Mouse (Mus musculus): ENCODE results near the gene Aasdhppt.
A peak's percentile ranks its signal among the peaks of the same experiment; 100 is the strongest.

The Aasdhppt gene

DNA sequence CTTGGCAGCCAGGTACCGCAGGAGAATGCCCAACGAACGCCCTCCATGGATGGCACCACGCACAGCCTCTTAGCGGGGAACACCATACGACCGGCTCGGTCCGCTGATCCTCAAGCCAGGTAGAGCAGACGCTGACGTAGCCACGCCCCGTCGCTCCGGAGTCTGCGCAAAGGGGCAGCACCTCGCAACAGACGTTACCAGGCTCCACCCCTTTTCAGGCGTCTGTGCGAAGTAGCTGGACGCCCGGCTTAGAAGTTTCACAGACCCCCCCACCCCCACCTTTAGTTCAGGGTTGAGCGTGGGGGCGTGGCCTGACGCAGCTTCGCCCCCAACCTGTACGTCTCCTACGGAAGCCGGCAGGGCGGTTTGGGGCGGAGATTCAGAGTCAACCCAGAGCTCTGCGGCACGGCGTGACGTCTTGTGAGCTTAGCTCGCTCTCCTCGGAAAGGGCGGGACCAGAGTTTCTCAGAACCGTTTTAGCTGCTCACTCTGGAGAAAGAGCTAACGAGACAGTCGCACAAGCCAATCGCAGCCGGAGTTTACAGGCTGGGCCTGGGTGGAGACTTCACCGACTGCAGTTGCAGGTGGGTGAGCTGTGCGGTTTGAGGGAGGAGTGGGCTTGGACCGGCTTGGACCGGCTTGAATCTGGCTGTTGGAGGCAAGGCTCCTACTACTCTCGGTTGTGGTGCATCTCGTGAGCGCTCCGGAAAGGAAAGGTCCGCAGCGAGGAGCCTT is at the start of gene Aasdhppt, which contains the start of gene Kbtbd3:
Gene Aasdhppt, minus strand, starts transcription at position 121 of the 735 bp plus-strand sequence.
Gene Kbtbd3, plus strand, starts transcription at position 483 of the 735 bp plus-strand sequence.
- peak; percentile 100 for DNase-seq (ENCODE audit: low read depth, low spot score)

GRCm38 (mm10) chr9:4353163-4353562 is 43.9 kb upstream of the Aasdhppt start:
- no peak for DNase-seq (ENCODE audit: low read depth, low spot score)

DNA sequence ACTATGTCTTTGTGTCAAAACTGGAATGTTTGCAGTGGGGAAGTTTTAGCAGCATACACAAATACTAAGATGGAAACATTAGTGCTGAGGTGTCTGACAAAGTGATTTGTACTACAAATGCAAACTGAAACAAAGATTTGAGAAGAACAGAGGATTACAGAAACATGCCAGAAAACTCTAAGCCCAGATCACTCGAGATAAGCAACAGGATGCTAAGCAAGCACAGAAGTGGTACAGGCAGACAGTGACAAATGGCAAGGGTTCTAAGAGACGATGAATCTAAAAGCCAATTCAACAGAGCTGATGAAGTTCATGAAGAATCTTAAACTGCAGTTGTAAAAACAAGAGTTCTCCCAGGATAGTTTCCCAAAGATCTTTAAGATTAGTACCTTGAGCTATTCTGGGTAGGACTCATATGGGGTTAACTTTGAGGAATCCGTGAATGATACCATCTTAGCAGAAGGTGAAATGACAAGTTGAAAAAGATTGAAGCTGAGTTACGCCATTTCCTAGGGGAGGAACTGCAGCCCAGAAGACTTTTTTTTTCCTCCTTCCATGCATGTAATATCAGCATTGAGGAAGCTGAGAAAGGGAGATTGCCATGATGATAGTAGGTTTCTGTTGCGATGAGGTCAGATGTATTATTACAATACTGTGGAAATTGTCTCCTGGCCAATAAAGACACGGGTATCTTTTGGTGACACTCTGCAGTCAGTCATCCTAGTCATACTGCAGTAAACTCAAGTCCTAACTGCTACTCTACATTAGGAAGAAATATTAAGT is 9.9 kb upstream of the Aasdhppt start:
- no peak for DNase-seq (ENCODE audit: low read depth, low spot score)

DNA sequence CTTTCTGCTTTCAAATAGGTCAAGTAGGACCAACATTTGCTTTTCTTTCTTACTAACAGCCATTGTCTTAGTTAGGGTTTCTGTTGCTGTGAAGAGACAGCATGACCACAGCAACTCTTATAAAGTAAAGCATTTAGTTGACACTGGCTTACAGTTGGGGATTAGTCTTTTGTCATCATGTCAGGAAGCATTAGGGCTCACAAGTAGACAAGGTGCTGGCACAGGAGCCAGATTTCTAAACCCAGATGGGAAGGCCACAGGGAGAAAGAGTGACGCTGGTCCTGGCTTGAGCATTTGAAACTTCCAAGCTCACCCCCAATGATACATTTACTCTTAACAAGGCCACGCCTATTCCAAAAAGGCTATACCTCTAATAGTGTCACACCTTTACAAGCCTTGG is 6.5 kb upstream of the Aasdhppt start:
- DNase-seq (ENCODE audit: low read depth, low spot score) = peak; percentile 22

- no peak for DNase-seq (ENCODE audit: low read depth, low spot score)
Observed at GRCm38 (mm10) chr9:4313946-4314345, 4.7 kb upstream of the Aasdhppt start.

- no peak for DNase-seq (ENCODE audit: low read depth, low spot score)
Observed at GRCm38 (mm10) chr9:4311162-4311561, 1.9 kb upstream of the Aasdhppt start.

- DNase-seq (ENCODE audit: low read depth, low spot score) = no peak
Observed at GRCm38 (mm10) chr9:4310706-4311105, 1.4 kb upstream of the Aasdhppt start.

DNA sequence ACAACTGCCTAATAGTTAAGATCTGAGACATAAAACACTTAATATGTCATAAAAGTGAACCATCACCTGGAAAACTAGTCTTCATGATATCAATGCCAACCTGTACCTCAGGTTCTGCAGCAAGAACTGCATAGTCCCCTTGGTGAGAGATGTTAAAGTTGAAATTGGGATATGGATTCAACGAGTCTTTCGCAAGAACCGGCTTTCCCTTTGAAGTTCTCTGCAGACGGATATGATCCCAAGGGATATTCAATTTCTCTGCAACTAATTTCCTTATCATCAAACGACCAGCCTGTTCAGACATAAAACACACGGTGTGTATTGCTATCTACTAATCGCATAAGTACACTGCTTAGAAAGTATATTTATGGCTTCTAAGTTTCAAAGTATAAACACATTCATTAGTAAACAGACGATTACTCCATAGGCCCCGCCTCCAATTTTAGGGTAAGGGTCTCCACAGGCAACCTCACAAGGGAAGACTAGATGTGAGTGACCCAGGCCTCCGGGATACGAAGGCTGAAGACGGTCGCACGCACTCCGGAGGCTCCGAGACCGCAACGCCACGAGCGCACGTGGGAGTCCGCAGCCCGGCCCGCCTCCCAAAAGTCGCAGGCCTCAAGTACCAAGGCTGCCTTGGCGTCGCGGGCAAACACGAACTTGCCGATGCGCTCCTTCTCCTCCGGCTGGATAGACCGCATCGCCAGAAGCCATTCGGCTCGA is 482 bp downstream of the Aasdhppt start:
- DNase-seq (ENCODE audit: low read depth, low spot score) = no peak

DNA sequence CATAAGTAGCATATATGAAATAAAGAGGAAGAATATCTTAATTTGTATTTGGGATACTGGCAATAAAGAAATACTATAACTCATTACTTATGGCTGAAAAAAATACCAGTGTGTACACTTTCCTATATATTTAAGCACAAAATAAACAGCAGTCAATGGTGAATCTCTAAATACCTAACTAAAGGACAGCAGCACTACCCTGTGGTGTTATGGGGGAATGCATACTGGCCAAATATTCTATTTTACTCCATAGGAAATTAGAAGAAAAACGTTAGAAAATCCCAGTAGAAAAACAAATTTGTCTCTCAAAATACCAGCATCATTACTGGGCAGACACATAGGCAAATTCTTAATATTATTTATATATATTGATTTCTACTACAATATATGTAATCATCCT is 4.4 kb downstream of the Aasdhppt start:
- DNase-seq (ENCODE audit: low read depth, low spot score) = no peak

GRCm38 (mm10) chr9:4300466-4300865 is 8.8 kb downstream of the Aasdhppt start:
- no peak for DNase-seq (ENCODE audit: low read depth, low spot score)

DNA sequence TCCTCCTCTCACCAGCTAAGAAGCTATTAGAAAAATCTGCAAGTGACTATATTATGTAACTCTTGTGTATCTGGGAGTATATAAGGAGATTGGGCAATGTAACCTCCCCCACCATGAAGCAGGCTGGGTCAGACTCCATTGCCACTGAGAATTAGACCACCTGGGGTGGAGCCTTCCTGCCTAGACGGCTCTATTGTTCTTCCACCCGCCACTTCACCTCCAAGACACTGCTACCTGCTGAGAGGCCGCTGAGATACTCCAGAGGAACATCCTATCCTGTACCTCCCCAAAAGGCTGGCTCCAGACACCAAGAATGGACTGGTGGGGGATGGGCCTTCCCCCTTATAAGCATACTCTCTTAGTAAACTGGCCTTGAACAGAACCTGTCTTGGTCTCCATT is 25.4 kb downstream of the Aasdhppt start:
- no peak for DNase-seq (ENCODE audit: low read depth, low spot score)

- DNase-seq (ENCODE audit: low read depth, low spot score) = no peak
Observed at GRCm38 (mm10) chr9:4266881-4267280, 42.4 kb downstream of the Aasdhppt start.

DNA sequence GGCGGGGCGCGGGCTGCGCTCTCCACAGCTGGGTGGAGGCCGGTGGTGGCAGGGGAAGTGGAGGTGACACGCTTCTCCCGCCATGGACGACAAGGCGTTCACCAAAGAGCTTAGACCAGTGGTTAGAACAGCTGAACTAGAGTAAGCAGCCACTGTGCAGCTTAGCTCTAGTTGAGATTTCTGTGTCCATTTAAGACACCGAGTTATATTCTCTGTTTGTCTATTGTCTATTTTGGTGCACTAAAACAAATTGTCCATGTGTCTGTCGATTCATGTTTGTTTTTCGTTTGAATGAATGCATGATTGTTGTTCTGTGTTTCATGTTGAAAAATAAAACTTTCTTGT is 48.6 kb downstream of the Aasdhppt start:
- no peak for DNase-seq (ENCODE audit: low read depth, low spot score)

DNA sequence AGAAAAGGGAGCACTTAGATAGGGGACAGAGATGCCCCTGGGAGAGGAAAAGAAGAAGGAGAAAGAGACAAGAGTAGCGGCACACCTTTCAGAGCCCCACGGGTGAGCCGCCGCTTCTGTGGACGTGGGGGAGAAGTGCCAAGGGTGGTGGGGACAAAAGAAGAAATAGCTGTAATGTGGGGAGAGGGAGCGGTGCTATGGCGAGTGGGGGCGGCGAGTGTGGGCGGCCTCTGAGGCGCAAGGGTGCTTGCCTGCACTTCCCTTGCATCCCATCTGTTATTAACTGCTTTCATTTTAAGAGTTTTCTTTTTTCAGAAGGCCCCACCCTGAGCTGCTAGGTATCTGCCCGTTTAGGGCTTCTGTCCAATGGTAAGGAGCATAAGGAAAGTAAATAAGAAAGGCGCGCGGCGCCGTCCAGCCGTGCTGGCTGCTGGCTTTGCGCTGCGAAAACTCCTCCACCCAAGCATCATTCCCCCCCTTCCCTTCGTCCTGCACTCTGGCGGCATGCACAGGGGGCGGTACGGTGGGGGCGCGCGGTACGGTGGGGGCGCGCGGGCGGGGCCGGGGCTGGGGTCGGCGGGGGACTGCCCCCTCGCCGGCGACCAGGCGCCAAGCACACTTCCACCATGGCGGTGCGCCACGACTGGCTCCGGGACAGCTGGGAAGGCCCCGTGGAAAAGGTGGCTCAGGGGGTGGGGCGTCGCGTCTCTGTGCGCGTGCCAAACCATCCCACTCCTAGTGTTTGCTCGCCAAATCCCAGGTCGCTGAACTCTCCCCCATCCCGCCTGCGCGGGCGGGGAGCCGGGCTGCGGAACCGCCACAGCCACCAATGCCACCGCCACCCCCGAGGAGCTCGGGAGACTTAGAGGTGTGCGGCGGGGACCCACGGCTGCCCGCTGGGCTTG is 49.2 kb downstream of the Aasdhppt start:
- peak; percentile 6 for DNase-seq (ENCODE audit: low read depth, low spot score)

GRCm38 (mm10) chr9:4259074-4259473 is 50.2 kb downstream of the Aasdhppt start:
- no peak for DNase-seq (ENCODE audit: low read depth, low spot score)

Data from retina, adult 2 months (tissue).